Mouse (Mus musculus): ENCODE data around the gene Rims1. TPM values are rescaled to one million over a fixed set of nuclear protein-coding genes. Genes with fewer than 3 reads are reported as not detected.

Gene Rims1
- total RNA-seq, 2 experiments from 2014 or later, result 394 to 401 TPM

DNA sequence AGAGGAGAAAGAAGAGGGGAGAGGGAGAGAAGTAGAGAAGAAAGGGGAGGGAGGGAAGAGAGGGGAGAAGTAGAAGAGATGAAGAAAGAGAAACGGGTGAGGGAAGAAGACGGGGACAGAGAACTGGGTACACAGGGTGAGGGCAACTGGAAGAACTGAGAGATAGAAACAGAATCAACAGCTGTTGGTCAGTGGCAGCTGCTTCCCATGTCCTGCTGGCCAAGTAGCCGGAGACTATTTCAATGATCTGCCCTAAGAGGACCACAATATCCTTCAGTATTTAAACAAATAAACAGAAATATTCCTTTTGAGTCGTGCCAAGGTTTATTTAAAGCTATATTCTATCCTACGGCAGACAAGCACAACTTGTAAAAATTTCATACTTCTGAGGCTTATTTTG is 499.3 kb downstream of the Rims1 start:
- no peak for DNase-seq (ENCODE audit: extremely low spot score in 1 of 2, low spot score in 2 of 2)
- Histone ChIP-seq H3K27ac (no peak overlapping the region), H3K4me3 (no peak overlapping the region)
- TF ChIP-seq CTCF (IDR thresholded peaks at IDR 0.05), result no peak
- intact Hi-C loops (cut with DNase I), result no loop called here

DNA sequence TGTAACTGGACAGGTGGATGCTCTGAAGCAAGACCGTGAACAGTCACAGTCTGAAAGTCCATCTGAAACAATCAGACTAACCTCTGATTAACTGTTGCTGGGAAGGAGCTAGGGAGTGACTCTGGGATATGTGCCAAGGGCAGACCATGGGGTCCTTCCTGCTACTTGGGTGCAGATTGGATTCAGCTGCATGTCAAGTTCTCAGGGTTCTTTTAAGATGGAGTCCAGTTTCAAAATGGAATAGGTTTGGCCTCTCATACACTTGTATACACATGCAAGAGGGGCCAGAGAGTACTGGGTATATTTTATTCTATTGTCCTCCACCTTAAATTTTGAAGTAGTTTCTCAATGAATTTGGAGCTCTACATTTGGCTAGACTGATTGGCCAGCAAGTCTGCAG is 499.9 kb downstream of the Rims1 start:
- H3K4me3 ChIP-seq, result no peak overlapping the region
- DNase-seq (ENCODE audit: extremely low spot score in 1 of 2, low spot score in 2 of 2), result no peak
- no peak for TF ChIP-seq CTCF (IDR thresholded peaks at IDR 0.05)
- intact Hi-C loops (cut with DNase I), result no loop called here
- H3K27ac ChIP-seq, result no peak overlapping the region

GRCm38 (mm10) chr1:22293953-22294352 is 511.8 kb downstream of the Rims1 start:
- Histone ChIP-seq H3K27ac (no peak overlapping the region), H3K4me3 (no peak overlapping the region)
- intact Hi-C loops (cut with DNase I), result no loop called here
- TF ChIP-seq CTCF (IDR thresholded peaks at IDR 0.05), result no peak
- DNase-seq (ENCODE audit: extremely low spot score in 1 of 2, low spot score in 2 of 2), result no peak

DNA sequence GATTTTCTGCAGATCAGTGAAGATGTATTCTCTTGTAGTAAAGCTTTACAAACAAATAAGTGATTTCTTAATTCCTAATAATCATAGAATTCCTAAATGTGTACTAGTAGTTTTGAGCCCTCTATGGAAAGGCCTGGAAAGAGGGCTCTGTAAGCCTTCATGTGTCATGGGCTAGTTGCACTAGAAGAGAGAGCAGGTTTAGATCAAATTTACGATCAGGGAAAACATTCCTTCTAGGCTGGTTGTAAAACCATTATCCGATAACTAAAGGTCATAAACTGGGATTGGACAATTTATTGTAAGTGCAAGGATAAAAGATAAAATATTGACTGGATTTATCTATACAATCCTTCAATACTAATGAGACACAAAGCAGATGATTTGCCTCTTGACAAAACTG is 512.5 kb downstream of the Rims1 start:
- TF ChIP-seq CTCF (IDR thresholded peaks at IDR 0.05), result no peak
- DNase-seq (ENCODE audit: extremely low spot score in 1 of 2, low spot score in 2 of 2), result no peak
- intact Hi-C loops (cut with DNase I), result no loop called here
- H3K27ac ChIP-seq, result no peak overlapping the region
- no peak overlapping the region for H3K4me3 ChIP-seq

- Histone ChIP-seq H3K27ac (no peak overlapping the region), H3K4me3 (no peak overlapping the region)
- no peak for TF ChIP-seq CTCF (IDR thresholded peaks at IDR 0.05)
- no peak for DNase-seq (ENCODE audit: extremely low spot score in 1 of 2, low spot score in 2 of 2)
- intact Hi-C loops (cut with DNase I), result no loop called here
Measured at GRCm38 (mm10) chr1:22286807-22287206, 519.0 kb downstream of the Rims1 start.

DNA sequence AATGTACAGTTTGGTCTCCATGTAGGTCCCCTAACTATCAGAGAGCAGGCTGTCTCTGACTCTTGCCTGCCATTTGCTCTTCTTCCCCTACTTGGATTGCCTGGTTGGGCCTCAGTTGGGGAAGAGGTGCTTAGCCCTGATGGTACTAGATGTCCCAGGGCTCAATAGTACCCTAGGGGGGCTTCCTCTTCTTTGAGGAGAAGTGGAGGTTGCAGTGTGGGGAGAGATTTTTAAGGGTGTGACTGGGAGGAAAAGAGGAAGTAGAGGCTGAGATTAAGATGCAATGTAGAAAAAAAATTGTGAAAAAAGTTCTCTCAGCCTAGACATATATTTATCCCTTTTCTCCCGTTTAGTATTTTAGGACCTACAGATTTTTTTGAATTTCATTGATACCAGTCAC is 525.8 kb downstream of the Rims1 start:
- Histone ChIP-seq H3K4me3 (no peak overlapping the region), H3K27ac (no peak overlapping the region)
- intact Hi-C loops (cut with DNase I), result no loop called here
- no peak for DNase-seq (ENCODE audit: extremely low spot score in 1 of 2, low spot score in 2 of 2)
- TF ChIP-seq CTCF (IDR thresholded peaks at IDR 0.05), result no peak

DNA sequence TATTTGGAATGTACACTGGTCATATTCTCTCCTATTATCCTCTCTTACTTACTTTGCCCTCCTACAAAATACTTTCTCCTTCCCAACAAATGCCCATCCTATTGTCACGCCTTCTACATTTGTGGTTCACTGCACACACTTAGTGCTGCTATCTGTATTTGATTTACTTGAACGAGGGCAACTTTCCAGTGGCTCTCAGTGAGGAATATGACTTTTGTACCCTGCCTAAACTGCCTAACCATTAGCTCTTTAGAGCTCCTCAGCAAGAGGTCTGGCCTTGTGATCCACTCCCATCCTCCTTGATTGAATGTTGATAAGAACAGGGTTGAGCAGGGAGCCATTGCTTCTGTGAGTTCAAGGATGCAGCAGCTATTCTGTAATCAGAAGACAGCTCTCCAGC is 531.7 kb downstream of the Rims1 start:
- no peak overlapping the region for H3K4me3 ChIP-seq
- DNase-seq (ENCODE audit: extremely low spot score in 1 of 2, low spot score in 2 of 2), result no peak
- H3K27ac ChIP-seq, result no peak overlapping the region
- TF ChIP-seq CTCF (IDR thresholded peaks at IDR 0.05), result no peak
- intact Hi-C loops (cut with DNase I), result no loop called here

DNA sequence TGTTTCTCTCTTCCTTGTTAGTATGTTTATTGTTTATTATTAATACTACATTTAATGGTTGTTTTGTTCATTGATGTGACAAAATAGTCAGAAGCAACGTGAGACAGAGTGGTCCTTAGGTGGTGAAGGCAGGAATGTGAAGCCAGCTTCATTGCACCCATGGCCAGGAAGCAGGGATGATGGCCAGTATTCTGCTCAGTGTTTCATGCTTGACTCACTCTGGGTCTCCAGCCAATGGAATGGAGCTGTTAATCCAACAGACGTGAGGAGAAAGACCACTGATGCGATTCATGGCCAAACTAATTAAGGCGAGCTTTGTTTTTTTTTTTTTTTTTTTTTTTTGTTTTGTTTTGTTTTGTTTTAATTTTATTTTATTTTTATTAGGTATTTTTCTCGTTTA is 535.7 kb downstream of the Rims1 start:
- intact Hi-C loops (cut with DNase I), result no loop called here
- Histone ChIP-seq H3K27ac (no peak overlapping the region), H3K4me3 (no peak overlapping the region)
- no peak for DNase-seq (ENCODE audit: extremely low spot score in 1 of 2, low spot score in 2 of 2)
- no peak for TF ChIP-seq CTCF (IDR thresholded peaks at IDR 0.05)

DNA sequence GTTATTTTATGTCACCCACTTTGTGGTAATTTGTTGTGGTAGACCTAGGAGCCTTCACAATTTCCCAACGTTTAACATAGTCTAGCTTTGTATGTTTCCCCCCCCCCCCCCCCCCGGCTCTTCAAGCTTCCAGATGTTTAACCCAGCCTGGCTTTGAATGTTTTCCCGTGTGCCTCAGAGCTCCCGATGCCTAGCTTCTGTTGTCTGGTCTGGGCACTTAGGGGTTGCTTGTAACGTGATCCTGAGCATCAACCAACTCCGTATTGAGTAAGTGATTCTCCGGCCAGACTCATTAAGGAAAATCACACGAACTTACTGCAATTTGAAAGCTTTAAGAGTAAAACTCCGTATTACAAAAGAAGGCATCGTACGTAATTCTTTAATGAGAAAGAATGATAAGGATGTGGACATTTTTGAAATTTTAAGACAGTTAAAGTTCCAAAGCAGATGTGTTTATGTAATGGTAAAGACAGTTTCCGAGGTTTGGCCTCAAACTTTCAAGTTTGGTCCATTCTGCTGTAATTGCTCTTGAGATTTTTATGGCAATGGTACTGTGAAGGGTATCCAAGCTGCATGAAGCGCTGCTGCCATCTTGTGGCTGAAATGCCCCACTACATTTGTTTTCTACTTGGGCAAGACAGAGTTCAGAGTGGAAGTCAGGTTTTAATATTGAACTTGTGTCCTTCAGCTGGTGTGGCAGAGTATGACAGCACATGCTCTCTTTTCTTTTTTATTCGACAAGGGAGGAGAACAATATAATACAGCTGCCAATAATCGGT is 537.0 kb downstream of the Rims1 start:
- peak; percentile 82 to 88 for DNase-seq (ENCODE audit: extremely low spot score in 1 of 2, low spot score in 2 of 2)
- peak; percentile 96 for TF ChIP-seq CTCF (IDR thresholded peaks at IDR 0.05)
- no peak overlapping the region for H3K4me3 ChIP-seq
- intact Hi-C loops (cut with DNase I), result loop anchor here (5.0 to 10.0 kb wide), 5 partner anchors 584 to 1101 kb away; partner anchors contain the start of gene Tmem14a
- no peak overlapping the region for H3K27ac ChIP-seq

- DNase-seq (ENCODE audit: extremely low spot score in 1 of 2, low spot score in 2 of 2), result peak in 1 of 2 experiments; percentile 34
- peak overlapping the region; percentile 71 for H3K27ac ChIP-seq
- no peak for TF ChIP-seq CTCF (IDR thresholded peaks at IDR 0.05)
- H3K4me3 ChIP-seq, result no peak overlapping the region; the same call in 1 of the 2 replicates
- intact Hi-C loops (cut with DNase I), result loop anchor here (2.0 to 10.0 kb wide), 6 partner anchors 300 to 1099 kb away; partner anchors contain the start of gene Tmem14a
Measured at GRCm38 (mm10) chr1:22266491-22266890, 539.3 kb downstream of the Rims1 start.

- TF ChIP-seq CTCF (IDR thresholded peaks at IDR 0.05), result peak; percentile 47
- no peak overlapping the region for H3K27ac ChIP-seq
- no peak for DNase-seq (ENCODE audit: extremely low spot score in 1 of 2, low spot score in 2 of 2)
- intact Hi-C loops (cut with DNase I), result loop anchor here (2.0 to 10.0 kb wide), 6 partner anchors 305 to 1098 kb away; partner anchors contain the start of genes Kcnq5 and Tmem14a
- H3K4me3 ChIP-seq, result no peak overlapping the region
Measured at GRCm38 (mm10) chr1:22265528-22265927, 540.3 kb downstream of the Rims1 start.

GRCm38 (mm10) chr1:22262169-22262950 is 543.4 kb downstream of the Rims1 start:
- no peak for DNase-seq (ENCODE audit: extremely low spot score in 1 of 2, low spot score in 2 of 2)

More at GRCm38 (mm10) chr1:22262169-22262950, 543.4 kb downstream of the Rims1 start:
- Histone ChIP-seq H3K27ac (peak overlapping the region; percentile 33; the same call in 1 of the 2 replicates), H3K4me3 (no peak overlapping the region)
- no peak for TF ChIP-seq CTCF (IDR thresholded peaks at IDR 0.05)
- intact Hi-C loops (cut with DNase I), result loop anchor here (5.0 to 10.0 kb wide), 3 partner anchors 50 to 718 kb away; no protein-coding TSS in a partner anchor
